Mouse (Mus musculus): ENCODE data around the gene Pex3. TPM values are rescaled to one million over a fixed set of nuclear protein-coding genes. Genes with fewer than 3 reads are reported as not detected.

The Pex3 gene
- polyA plus RNA-seq (2014; fragmentation: Nextera tagmentation; extraction: Ambion mirVana) = 27.2 and 28.1 TPM in 2 replicates

DNA sequence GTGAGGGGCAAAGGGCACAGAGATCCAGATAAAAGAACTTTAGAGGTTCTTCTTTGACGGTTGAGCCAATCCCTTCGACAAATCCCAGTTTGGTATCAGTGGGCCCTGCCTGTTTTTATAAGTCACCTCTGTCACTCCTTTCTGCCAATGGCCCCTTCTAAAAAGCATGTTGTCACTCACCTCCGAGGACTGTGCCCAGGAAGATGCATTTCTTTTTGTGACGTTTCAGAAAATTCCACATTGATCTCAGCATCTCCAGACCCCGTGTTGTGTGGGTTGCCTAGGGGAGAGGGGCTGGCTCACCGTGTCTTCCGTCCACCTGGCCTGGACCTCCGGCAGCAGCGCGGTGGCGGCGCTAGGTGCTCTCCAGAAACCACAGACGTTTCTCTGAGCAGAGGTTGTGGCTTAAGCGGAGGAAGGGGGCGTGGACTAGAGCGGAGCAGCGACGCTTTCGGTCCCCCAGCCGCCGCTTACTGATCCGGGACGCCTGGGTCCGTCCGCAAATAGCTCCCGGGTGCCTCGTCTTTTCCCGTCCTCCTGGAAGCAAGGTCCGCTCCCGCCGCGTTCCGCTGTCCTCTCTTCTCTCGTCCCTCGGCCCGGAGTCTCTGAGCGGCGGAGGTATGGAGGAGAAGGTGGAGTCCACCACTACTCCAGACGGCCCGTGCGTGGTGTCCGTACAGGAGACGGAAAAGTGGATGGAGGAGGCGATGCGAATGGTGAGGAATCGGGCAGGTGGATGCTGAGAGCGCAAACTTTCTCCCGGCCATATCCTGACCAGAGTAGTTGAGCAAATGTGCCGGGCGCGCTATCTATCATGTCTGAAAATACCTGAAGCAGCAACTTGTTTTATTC is at the start of gene Pex3, which contains the start of gene Adat2:
Pex3 (minus strand) TSS at position 497 of the 852 bp plus-strand sequence.
Adat2 (plus strand) TSS at position 249 of the 852 bp plus-strand sequence.
- WGBS = under 1% methylated on average over 49 of the region's 51 CpGs
- H3K36me3 ChIP-seq (ENCODE audit: control insufficient read depth, insufficient read depth, low read length) = no peaks in the 10 kb centered on the region; the same call in 1 of the 2 replicates
- H3K9me3 ChIP-seq (ENCODE audit: control insufficient read depth, low read length) = no peaks in the 10 kb centered on the region
- no peaks in the 10 kb centered on the region for H3K4me1 ChIP-seq (ENCODE audit: control insufficient read depth, insufficient read depth, low read length)
- H3K9ac ChIP-seq (ENCODE audit: low read length) = peak within 1 kb of the TSS; percentile 60
- peak within 1 kb of the TSS; percentile 64 for H3K4me3 ChIP-seq (ENCODE audit: low read depth, low read length)
- DNase-seq (ENCODE audit: low spot score) = peak; percentile 95
- peak within 1 kb of the TSS; percentile 62 for H3K4me2 ChIP-seq (ENCODE audit: low read depth, severe bottlenecking)
- H3K27me3 ChIP-seq (ENCODE audit: control insufficient read depth, insufficient read depth, low read length) = no peaks in the 10 kb centered on the region
- H3K27ac ChIP-seq (replicated peaks; ENCODE audit: low read depth, low read length) = peak within 1 kb of the TSS; percentile 45; the same call in 1 of the 2 replicates
- ATAC-seq (ENCODE audit: insufficient number of reproducible peaks, low FRiP score, low TSS enrichment, low read depth) = peak; percentile 94

DNA sequence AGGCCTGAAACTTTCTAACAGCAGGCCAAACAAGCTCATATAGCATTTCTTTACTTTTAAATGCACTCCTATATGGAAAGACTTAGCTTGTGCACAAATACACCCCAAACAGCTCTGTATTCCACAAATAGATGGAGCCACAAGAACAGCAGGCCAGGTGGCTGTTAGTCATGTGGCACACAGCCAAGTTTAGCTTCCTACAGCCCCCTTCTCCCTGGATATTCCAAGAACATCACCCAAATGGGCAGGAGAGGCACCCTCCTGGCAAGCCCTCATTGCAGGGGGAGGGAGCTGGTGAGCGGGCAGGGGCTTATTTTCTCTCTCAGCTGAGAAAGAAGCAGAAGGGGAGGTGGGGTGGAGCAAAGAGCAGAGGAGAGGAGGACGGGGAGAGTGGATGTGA is 48.0 kb upstream of the Pex3 start:
- Histone ChIP-seq H3K9me3 (ENCODE audit: control insufficient read depth, low read length) (no peaks in the 10 kb centered on the region), H3K4me3 (ENCODE audit: low read depth, low read length) (no peak overlapping the region), H3K9ac (ENCODE audit: low read length) (no peak overlapping the region), H3K4me2 (ENCODE audit: low read depth, severe bottlenecking) (no peak overlapping the region), H3K36me3 (ENCODE audit: control insufficient read depth, insufficient read depth, low read length) (no peaks in the 10 kb centered on the region), H3K4me1 (ENCODE audit: control insufficient read depth, insufficient read depth, low read length) (no peaks in the 10 kb centered on the region), H3K27me3 (ENCODE audit: control insufficient read depth, insufficient read depth, low read length) (no peaks in the 10 kb centered on the region), H3K27ac (replicated peaks; ENCODE audit: low read depth, low read length) (no peak overlapping the region)
- WGBS = 55% methylated on average over 2 of the region's 2 CpGs
- DNase-seq (ENCODE audit: low spot score) (no peak), ATAC-seq (ENCODE audit: insufficient number of reproducible peaks, low FRiP score, low TSS enrichment, low read depth) (no peak)

DNA sequence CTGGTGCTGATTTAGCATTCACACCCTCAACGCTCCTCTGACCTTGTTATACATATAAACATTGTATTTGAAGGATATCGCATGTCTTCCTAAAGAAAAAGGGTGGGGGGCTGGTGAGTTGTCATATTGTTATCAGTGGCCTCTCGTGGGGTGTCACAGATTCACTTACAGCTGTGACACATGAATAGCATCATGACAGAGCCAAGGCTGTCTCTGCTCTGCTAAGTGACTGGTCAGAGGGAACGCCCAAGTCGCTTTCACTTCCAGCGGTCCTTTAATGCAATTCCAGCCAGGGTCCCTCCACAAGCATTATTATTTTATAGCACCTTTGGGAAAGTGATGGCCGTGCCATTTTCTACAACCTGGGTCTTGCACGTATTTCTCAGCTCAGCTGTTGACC is 44.5 kb upstream of the Pex3 start:
- no peak for DNase-seq (ENCODE audit: low spot score)
- no peak overlapping the region for H3K4me3 ChIP-seq (ENCODE audit: low read depth, low read length)
- no peak overlapping the region for H3K4me2 ChIP-seq (ENCODE audit: low read depth, severe bottlenecking)
- no peaks in the 10 kb centered on the region for H3K9me3 ChIP-seq (ENCODE audit: control insufficient read depth, low read length)
- H3K27me3 ChIP-seq (ENCODE audit: control insufficient read depth, insufficient read depth, low read length) = no peaks in the 10 kb centered on the region
- no peak for ATAC-seq (ENCODE audit: insufficient number of reproducible peaks, low FRiP score, low TSS enrichment, low read depth)
- no peaks in the 10 kb centered on the region for H3K4me1 ChIP-seq (ENCODE audit: control insufficient read depth, insufficient read depth, low read length)
- WGBS = 77% methylated on average over 8 of the region's 8 CpGs
- no peak overlapping the region for H3K27ac ChIP-seq (replicated peaks; ENCODE audit: low read depth, low read length)
- H3K9ac ChIP-seq (ENCODE audit: low read length) = no peak overlapping the region
- H3K36me3 ChIP-seq (ENCODE audit: control insufficient read depth, insufficient read depth, low read length) = no peaks in the 10 kb centered on the region

DNA sequence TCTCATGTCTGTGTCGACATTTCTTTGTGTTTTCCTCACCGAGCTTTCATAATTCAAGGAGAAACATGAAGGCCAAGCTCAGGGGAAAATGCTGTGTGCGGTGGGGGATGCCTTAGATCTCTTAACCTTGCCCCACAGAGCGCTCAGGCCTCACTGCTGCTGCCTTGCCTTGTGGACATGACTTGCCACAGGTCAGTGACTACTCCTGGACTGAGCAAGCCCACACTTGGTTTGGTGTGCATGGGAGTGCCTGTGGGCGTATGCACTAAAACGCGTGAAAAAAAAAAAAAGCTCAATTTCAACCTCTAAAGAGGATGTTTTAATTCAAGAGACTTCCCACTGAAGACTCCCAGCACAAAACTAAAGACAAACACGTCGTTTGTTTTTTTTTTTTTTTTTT is 43.9 kb upstream of the Pex3 start:
- Histone ChIP-seq H3K4me2 (ENCODE audit: low read depth, severe bottlenecking) (no peak overlapping the region), H3K9me3 (ENCODE audit: control insufficient read depth, low read length) (no peaks in the 10 kb centered on the region), H3K36me3 (ENCODE audit: control insufficient read depth, insufficient read depth, low read length) (no peaks in the 10 kb centered on the region), H3K4me1 (ENCODE audit: control insufficient read depth, insufficient read depth, low read length) (no peaks in the 10 kb centered on the region), H3K4me3 (ENCODE audit: low read depth, low read length) (no peak overlapping the region), H3K27ac (replicated peaks; ENCODE audit: low read depth, low read length) (no peak overlapping the region), H3K9ac (ENCODE audit: low read length) (no peak overlapping the region), H3K27me3 (ENCODE audit: control insufficient read depth, insufficient read depth, low read length) (no peaks in the 10 kb centered on the region)
- no peak for DNase-seq (ENCODE audit: low spot score)
- WGBS = 84% methylated on average over 9 of the region's 9 CpGs
- ATAC-seq (ENCODE audit: insufficient number of reproducible peaks, low FRiP score, low TSS enrichment, low read depth) = no peak

DNA sequence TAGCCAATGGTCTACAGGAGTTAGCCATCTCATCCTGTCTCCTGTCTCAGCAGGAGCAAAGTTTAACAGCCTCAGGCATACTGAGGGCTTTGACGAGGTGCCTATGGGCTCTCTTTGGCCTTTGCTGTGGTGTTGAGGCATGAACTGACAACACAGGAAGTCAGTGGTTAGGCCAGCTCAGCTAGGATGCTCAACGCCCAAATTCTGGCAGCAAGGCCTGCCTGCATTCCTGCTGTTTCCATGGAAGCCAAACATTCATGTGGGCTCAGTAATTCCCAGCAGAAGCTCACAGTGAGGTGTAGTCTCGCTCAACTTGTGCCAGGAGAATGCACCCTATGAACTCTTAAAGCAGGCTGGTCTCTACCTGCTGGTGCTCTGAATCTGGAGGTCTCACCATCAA is 43.1 kb upstream of the Pex3 start:
- ATAC-seq (ENCODE audit: insufficient number of reproducible peaks, low FRiP score, low TSS enrichment, low read depth) = no peak
- Histone ChIP-seq H3K4me1 (ENCODE audit: control insufficient read depth, insufficient read depth, low read length) (no peaks in the 10 kb centered on the region), H3K9ac (ENCODE audit: low read length) (no peak overlapping the region), H3K27ac (replicated peaks; ENCODE audit: low read depth, low read length) (no peak overlapping the region), H3K9me3 (ENCODE audit: control insufficient read depth, low read length) (no peaks in the 10 kb centered on the region), H3K27me3 (ENCODE audit: control insufficient read depth, insufficient read depth, low read length) (no peaks in the 10 kb centered on the region), H3K36me3 (ENCODE audit: control insufficient read depth, insufficient read depth, low read length) (no peaks in the 10 kb centered on the region), H3K4me2 (ENCODE audit: low read depth, severe bottlenecking) (no peak overlapping the region), H3K4me3 (ENCODE audit: low read depth, low read length) (no peak overlapping the region)
- 59% methylated on average over 3 of the region's 3 CpGs for WGBS
- DNase-seq (ENCODE audit: low spot score) = no peak

DNA sequence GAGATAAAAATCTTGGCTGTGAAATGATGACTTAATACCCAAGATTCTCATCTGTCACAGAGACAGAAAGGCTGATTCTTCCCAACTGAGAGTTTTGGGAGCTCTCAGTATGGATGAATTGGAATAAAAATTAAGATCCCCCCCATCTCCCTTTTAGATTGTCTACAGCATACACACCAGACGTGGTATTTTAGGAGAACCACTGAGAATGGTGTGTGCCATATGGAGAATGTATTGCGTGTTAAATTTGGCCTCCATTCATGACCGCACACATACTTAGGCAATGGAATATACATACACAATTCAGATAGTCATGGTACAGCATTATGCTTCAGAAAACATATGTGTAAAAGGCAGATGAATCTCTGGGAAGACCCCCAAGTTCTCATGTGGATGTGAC is 40.6 kb upstream of the Pex3 start:
- no peak for DNase-seq (ENCODE audit: low spot score)

DNA sequence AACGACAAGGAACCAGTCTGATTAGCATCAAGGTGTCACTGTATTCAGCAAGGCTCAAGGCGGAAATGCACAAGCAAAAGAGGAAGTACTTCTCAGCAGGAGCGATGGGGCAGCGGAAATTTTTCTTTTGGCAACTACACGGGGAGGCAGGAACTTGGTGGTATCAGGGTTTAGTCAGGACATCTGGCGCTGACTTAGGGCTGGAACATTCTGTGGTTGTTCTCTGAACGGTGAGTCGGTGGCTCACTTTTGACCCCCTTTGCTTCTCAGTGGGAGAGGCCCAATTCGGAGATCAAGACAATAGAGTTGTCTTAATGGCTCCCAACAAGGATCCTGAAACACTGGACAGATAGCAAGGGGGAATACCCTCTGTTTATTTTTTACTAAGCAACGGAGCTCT is 39.3 kb upstream of the Pex3 start:
- no peak overlapping the region for H3K9ac ChIP-seq (ENCODE audit: low read length)
- 94% methylated on average over 10 of the region's 10 CpGs for WGBS
- no peak overlapping the region for H3K4me3 ChIP-seq (ENCODE audit: low read depth, low read length)
- no peaks in the 10 kb centered on the region for H3K9me3 ChIP-seq (ENCODE audit: control insufficient read depth, low read length)
- H3K4me2 ChIP-seq (ENCODE audit: low read depth, severe bottlenecking) = no peak overlapping the region
- no peak overlapping the region for H3K27ac ChIP-seq (replicated peaks; ENCODE audit: low read depth, low read length)
- no peaks in the 10 kb centered on the region for H3K4me1 ChIP-seq (ENCODE audit: control insufficient read depth, insufficient read depth, low read length)
- DNase-seq (ENCODE audit: low spot score) (no peak), ATAC-seq (ENCODE audit: insufficient number of reproducible peaks, low FRiP score, low TSS enrichment, low read depth) (no peak)
- no peaks in the 10 kb centered on the region for H3K27me3 ChIP-seq (ENCODE audit: control insufficient read depth, insufficient read depth, low read length)
- no peaks in the 10 kb centered on the region for H3K36me3 ChIP-seq (ENCODE audit: control insufficient read depth, insufficient read depth, low read length)

More for the DNA sequence above, 40.6 kb upstream of the Pex3 start:
- no peak overlapping the region for H3K4me3 ChIP-seq (ENCODE audit: low read depth, low read length)
- H3K4me2 ChIP-seq (ENCODE audit: low read depth, severe bottlenecking) = no peak overlapping the region
- no peak for ATAC-seq (ENCODE audit: insufficient number of reproducible peaks, low FRiP score, low TSS enrichment, low read depth)
- H3K27ac ChIP-seq (replicated peaks; ENCODE audit: low read depth, low read length) = no peak overlapping the region
- no peaks in the 10 kb centered on the region for H3K9me3 ChIP-seq (ENCODE audit: control insufficient read depth, low read length)
- no peaks in the 10 kb centered on the region for H3K4me1 ChIP-seq (ENCODE audit: control insufficient read depth, insufficient read depth, low read length)
- 87% methylated on average over 3 of the region's 3 CpGs for WGBS
- H3K9ac ChIP-seq (ENCODE audit: low read length) = no peak overlapping the region
- H3K27me3 ChIP-seq (ENCODE audit: control insufficient read depth, insufficient read depth, low read length) = no peaks in the 10 kb centered on the region
- H3K36me3 ChIP-seq (ENCODE audit: control insufficient read depth, insufficient read depth, low read length) = no peaks in the 10 kb centered on the region

DNA sequence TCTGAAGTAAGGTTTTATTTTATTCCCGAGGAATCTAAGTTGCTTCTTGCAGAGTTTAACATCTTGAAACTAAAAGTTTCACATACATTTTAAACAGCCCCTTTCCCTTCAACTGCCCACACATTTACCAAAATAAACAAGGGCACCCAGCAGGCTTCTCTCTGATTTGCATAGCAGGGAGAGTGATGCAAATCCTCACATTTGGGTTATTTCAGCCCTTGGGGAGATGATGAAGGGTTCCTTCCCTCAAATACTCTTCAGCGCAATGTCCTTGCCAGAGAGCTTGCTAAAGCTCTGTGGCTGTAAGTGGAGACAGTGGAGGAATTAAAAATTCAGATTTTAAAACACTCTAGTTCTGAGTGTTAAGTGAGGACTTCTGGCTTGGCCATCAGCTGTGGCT is 35.0 kb upstream of the Pex3 start:
- Histone ChIP-seq H3K4me2 (ENCODE audit: low read depth, severe bottlenecking) (no peak overlapping the region), H3K4me3 (ENCODE audit: low read depth, low read length) (no peak overlapping the region), H3K27me3 (ENCODE audit: control insufficient read depth, insufficient read depth, low read length) (no peaks in the 10 kb centered on the region), H3K9ac (ENCODE audit: low read length) (no peak overlapping the region), H3K4me1 (ENCODE audit: control insufficient read depth, insufficient read depth, low read length) (no peaks in the 10 kb centered on the region), H3K27ac (replicated peaks; ENCODE audit: low read depth, low read length) (no peak overlapping the region), H3K9me3 (ENCODE audit: control insufficient read depth, low read length) (no peaks in the 10 kb centered on the region), H3K36me3 (ENCODE audit: control insufficient read depth, insufficient read depth, low read length) (no peaks in the 10 kb centered on the region)
- no peak for ATAC-seq (ENCODE audit: insufficient number of reproducible peaks, low FRiP score, low TSS enrichment, low read depth)
- 69% methylated on average over 2 of the region's 2 CpGs for WGBS
- no peak for DNase-seq (ENCODE audit: low spot score)
